Mouse (Mus musculus) bone marrow macrophage, adult 2 months (primary cell): ENCODE results near the gene Ubfd1.

Experiments
- CTCF ChIP-seq: IDR thresholded peaks from 2 replicates; pipeline ENCODE4 v1.5.1; 2012; ENCODE audit warnings: low read depth, mild to moderate bottlenecking, low read length, moderate library complexity
- POLR2A ChIP-seq: IDR thresholded peaks from 2 replicates; pipeline ENCODE4 v1.6.1; 2012; ENCODE audit warnings: mild to moderate bottlenecking, low read depth, low read length, borderline replicate concordance

- no peak for TF ChIP-seq CTCF
- TF ChIP-seq POLR2A, result no peak
Observed at GRCm38 (mm10) chr7:122126946-122127345, 60.0 kb downstream of the Ubfd1 start.
